Mouse (Mus musculus): ENCODE results near the gene Gm21586.
"Not testable (repeated sequence)": the region's sequence is repeated elsewhere in the genome, so short reads cannot be mapped to it uniquely, and the experiment has no call there.

Gm21586 gene

GRCm38 (mm10) chr4:42439078-42439477, at the start of gene Gm21586:
Gene Gm21586, plus strand, starts transcription at chr4:42439378.
- DNase-seq (ENCODE audit: low read depth, low spot score) = not testable (repeated sequence)

- DNase-seq (ENCODE audit: low read depth, low spot score) = not testable (repeated sequence)
Measured at GRCm38 (mm10) chr4:42466452-42466851, 27.3 kb downstream of the Gm21586 start, which contains the start of gene Gm2163. Gene Gm2163, plus strand, starts transcription at chr4:42466752.
